Mouse (Mus musculus) embryo, embryonic 11 days (tissue): ENCODE measurements at regions not wholly inside any gene's neighbourhood (a gene's known extent, or its start where the extent isn't known, plus 50 kb on each side); places are given as distances from the start of the nearest gene placed in this dataset.
A peak's percentile ranks its signal among the peaks of the same experiment; 100 is the strongest.

Experiments used
- DNase-seq: peaks from one replicate; pipeline ENCODE4 v3.0.0-alpha.2; 2015

DNA sequence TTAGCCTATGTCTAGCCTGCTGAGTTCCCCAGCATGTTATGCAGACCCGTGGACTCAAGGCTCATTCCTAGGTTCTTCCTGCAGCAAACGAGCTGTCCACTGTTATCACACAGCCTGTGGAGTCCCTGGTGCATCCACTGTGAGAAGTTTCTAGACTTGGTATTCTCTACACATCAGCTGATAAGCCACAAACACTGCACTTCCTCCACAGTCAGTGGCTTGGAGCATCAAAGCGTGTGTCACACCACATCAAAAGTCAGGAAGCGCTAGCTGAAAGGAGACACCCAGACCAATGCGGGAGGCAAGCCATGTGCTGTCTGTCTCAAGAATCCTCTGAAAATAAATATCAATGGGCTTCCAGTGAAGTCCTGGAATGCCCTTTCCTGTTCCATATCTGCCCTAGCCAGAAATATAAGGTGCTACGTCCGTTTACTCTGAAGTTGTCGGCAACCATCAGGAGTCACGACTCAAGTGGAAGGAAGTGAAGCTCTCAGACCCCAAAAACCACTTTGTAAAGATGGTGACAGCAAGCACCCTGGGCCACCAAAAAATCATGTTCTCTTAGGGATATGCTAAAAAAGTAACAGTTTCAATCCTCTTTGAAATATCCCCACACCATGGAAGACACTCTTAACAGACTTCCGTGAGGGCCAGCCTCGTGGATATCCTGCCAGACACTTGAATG, 227.7 kb downstream of the Adgrl2 start:
- DNase-seq = no peak

DNA sequence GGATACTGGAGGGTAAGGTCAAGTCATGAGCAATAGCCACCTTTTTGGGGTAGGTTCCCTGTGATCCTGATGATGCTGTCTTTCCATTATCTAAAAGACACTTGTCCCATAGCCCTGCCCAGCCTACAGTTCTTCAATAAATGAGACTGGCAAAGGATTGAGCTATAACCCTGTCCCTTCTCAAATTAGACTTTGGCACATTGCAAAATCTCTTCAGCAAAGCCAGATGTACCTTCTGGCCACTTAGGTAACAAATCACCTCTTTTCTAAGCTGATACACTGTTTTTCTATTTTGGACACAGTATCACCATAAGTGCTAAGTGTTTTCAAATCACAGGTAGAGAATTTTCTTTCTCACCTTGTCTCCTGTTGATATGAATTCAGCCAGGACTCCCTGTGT, 228.8 kb downstream of the Adgrl2 start:
- no peak for DNase-seq

- no peak for DNase-seq
Measured at GRCm38 (mm10) chr3:148759500-148759899, 230.9 kb downstream of the Adgrl2 start.

GRCm38 (mm10) chr3:148746234-148746633, 244.1 kb downstream of the Adgrl2 start:
- DNase-seq = no peak

- no peak for DNase-seq
Measured at GRCm38 (mm10) chr3:148744651-148745050, 245.7 kb downstream of the Adgrl2 start.

GRCm38 (mm10) chr3:148734194-148734749, 256.1 kb downstream of the Adgrl2 start:
- no peak for DNase-seq

DNA sequence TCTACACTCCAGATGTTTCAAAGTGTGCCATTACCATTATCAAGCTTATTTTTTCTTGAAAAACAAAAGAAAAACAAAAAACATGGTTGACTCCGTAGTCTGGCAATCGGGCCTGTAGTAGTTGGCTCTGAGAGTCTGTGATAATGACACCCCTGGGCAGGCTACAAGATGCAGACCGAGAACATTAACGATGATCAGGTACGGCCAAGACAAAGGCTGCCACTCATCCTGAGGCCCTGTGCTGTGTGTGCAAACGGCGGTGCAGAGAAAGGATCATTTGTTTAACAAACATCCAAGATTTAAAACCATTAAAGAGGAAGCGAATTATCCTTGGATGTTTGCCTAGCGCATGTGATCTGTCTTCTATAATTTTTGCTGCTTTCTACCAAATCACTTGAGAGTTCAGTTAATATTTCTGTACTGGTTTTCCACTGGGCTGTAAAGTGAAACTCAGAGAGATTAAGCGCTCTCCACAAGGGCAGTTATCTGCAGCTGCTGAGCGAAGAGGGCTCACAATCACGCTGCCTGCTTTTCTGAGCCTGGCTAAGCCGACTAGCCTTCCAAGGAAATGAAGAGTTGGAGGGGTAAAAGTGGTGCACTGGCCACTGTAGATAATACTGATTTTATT, 257.0 kb downstream of the Adgrl2 start:
- DNase-seq = no peak

DNA sequence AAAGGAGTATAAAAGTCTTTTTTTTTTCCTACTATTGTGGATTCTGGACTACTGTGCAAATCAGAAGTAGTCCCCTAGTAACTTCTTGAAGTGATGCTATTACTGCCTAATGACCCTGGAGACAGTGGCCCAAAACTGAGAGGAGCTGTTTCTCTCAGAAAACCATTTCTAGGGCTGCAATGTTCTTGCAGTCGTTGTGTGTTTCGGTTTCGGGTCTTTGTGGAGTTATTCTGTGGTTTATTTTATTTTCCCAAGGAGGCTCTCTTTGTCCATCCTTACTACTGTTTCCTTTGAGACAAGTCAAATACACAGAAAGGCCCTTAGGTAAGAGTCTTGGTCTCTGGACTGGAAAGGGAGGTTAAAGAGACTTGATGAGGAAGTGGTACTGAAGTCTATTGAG, 258.9 kb downstream of the Adgrl2 start:
- DNase-seq = no peak

DNA sequence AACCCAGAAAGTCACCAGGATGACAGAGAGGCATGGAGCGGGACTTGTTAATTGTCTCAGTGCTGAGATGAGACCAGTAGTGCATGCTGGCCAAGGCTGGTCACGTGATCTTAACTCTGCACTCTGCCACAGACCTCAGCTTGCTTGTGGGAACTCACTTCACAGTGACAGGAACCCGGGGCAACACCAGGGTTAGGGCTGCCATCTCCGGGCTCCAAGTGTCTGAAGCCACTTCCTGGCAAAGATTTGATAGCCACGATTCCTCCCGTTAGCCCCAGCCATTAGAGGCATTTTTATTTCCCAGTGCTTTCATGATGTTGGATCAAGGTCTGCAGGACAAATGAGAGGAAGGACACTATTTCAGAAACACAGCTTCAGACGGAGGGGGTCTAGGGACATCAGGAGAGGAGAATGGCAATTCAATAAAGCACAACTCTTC, 261.1 kb downstream of the Adgrl2 start:
- no peak for DNase-seq

DNA sequence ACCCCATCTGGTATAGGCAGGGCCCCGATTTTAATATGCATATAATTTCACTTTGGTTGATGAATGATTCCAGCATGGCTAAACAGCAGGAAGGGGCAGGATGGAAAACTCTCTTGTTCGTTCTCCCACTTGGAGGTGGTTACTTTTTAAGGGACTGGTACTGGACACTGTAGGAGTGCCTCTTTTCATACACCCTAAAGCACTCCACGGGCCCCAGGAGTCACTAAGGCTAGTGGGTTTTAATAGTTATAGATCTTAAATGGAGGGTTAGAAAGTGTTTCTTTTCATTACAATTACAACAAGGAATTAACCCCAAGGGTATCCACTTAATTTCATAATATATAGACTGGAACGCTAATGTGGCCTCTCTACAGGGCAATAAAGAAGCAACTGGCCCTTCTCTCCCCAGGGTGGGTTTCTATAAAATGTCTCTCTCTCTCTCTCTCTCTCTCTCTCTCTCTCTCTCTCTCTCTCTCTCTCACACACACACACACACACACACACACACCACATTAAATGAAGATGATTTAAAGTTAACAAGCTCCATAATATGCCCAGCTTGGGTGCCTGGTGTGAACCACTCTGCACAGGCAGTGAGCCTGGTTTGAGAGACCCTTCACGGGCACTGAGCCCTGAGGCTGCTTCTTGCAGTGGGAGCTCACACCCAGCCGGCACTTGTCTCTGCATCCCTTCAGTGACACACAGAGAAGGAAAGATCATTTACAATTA, 261.7 kb downstream of the Adgrl2 start:
- no peak for DNase-seq

DNA sequence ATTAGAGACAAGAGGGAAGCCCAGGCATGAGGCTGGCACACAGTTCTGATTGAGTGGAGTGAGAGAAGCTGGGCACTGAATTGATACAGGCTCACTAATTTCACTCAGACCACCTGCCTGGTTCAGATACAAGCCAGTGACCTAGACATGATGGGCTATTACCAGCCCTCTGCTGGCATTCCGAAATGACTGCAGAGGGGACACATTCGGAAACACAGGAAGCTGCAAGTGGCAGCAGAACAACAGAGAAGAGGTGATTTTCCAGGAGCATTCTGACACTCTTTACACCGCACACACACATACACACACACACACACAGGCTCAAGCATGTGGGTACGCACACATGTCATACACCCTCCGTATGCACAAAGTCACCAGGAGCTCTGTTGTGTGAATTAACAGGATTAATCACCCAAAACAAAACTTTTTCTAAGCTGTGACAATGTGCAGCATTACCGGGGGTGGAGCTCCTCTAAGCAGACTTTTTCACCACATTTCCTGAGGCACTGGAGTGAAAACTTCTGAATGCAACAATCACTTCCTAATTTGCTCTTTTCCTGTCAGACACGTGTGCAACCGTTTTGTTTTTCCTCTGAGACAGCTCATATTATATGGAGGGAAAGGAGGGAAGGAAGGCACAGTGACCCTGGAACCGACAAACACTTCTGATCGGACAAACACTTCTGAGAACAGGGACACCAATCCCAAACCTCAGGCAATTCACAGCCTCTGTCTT, 263.6 kb downstream of the Adgrl2 start:
- no peak for DNase-seq

DNA sequence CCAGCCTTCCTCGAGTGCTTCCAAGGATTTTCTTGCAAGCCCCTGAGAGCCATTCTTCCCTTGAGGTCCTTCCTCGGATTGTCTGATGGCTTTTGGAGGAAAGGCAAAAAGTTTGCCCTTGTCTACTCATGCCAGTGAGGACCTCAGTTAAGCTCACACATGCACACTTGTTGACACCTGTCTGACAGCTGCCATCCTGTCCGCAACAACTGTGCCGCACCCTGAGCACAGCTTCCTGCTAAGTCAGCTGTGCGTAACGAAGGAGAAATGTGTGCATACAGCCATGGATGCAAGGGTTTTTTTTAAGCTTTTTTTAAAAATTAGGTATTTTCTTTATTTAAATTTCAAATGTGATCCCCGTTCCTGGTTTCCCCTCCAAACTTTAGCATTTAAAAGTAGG, 293.8 kb downstream of the Adgrl2 start:
- DNase-seq = no peak

DNA sequence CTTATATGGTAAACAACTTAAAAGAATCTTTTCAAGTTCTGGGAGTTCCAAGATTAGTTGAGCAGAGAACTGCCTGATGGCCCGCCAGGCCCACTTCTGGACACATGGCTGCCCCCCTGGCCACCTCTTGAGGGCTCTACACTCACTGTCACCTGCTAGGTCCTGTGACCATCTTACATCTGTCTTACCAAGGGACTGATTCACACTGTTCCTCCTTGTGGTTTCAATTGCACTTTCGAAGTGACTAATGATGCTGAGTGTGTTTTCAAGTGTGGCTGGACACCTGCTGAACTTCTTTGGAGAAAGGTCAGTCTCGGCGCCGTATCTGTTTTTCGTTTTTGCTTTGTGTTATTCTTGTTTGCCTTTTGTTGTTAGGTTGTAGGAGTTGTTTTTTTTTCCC, 294.9 kb downstream of the Adgrl2 start:
- no peak for DNase-seq

GRCm38 (mm10) chr3:148683181-148683580, 307.2 kb downstream of the Adgrl2 start:
- DNase-seq = no peak

GRCm38 (mm10) chr3:148682445-148682994, 307.8 kb downstream of the Adgrl2 start:
- DNase-seq = no peak

DNA sequence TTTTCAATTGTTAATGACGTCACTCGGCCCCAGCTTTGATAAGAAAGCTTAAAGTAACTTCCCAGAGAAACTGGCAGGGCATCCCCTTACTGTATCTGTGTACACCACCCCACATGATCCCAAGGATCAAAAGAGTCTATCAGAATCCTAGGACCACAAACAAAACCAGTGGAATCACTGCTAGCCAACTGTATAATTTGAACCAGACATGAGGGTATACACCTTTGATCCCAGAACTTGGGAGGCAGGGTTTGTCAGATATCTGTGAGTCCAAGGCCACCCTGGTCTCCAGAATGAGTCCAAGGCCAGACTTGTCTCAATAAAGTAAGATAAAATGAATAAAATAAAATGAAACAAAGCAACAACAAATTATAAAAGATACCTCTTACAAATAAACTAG, 309.2 kb downstream of the Adgrl2 start:
- DNase-seq = no peak

GRCm38 (mm10) chr3:148680737-148681136, 309.6 kb downstream of the Adgrl2 start:
- DNase-seq = no peak

GRCm38 (mm10) chr3:148680086-148680485, 310.3 kb downstream of the Adgrl2 start:
- DNase-seq = no peak

DNA sequence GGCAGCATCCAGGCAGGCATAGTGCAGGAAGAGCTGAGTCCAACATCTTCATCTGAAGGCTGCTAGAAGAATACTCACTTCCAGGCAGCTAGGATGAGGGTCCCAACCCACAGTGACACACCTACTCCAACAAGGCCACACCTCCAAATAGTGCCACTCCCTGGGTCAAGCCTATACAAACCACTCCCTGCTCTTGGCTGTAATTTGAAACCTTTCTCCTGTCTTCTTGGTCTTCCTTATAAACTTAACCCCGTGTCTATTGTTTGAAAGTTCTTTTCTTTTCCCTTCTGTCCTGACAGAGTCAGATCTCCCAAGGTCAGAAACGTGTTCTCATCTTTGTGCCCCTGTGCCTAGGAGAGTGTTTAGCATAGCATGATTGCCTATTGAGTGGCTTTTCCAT, 311.2 kb downstream of the Adgrl2 start:
- DNase-seq = no peak

GRCm38 (mm10) chr3:148676025-148676424, 314.3 kb downstream of the Adgrl2 start:
- peak; percentile 47 for DNase-seq

DNA sequence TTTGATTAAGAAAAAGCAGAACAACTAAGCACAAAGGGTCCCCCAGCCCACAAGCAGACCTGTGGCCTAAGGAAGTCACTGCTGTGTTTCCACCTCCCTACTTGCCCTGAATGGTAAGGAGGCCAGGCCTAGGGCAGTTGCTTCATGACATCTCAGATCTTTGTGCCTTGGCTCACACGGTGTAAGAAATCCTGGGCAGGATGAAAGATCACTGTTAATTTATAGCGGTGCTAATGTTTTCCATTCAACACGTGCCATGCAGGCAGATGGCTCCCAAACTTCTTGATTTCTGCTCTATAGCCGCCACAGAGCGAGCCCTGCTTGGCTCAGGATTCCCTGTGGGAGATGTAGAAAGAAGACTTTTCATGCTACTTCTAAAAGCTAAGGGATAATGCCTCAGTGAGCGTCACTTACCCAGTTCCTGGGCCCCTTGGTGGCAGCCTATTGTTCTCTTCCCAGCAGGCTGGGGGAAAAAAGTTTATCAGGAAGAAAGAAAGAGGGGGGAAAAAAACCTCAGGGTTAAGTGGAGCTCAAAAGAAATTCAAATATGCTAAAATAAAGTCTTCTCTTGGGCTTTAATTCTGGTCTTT, 327.4 kb downstream of the Adgrl2 start:
- peak; percentile 35 for DNase-seq

DNA sequence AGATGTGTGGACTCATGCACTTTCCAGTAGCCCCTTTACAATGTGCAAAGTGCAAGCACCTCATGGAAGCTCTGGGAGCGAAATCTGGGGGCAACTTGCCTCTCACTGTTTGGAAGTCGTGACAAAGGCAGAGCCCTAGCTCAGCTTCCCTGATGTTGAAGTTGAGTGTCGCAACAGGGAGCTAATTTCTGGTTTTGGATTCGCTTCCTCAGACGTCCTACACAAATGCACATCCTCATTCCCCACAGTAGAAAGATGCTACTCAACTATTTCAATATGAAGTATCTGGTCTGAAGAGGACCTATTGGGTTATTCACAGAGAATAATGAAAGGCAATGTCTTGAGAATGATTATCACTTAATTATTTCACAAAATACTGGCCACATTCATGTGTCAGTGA, 331.3 kb downstream of the Adgrl2 start:
- DNase-seq = no peak
